Mouse (Mus musculus) megakaryocyte, embryonic 14.5 days (primary cell): ENCODE data around the gene Rmnd5b. TPM values are rescaled to one million over a fixed set of nuclear protein-coding genes. Genes with fewer than 3 reads are reported as not detected.

ENCODE experiments used
- H3K27me3 ChIP-seq: replicated peaks from 2 replicates; pipeline ENCODE3; 2012; ENCODE audit warnings: inconsistent platforms
- H3K36me3 ChIP-seq: replicated peaks from 2 replicates; pipeline ENCODE3; 2012; ENCODE audit warnings: low read length, inconsistent platforms, mixed read lengths
- H3K4me1 ChIP-seq: 2 replicates; pipeline ENCODE4 v1.6.1; 2012; ENCODE audit warnings: inconsistent platforms
- H3K4me3 ChIP-seq: replicated peaks from 2 replicates; pipeline ENCODE3; 2012; ENCODE audit warnings: moderate library complexity, mild to moderate bottlenecking, inconsistent platforms
- H3K9me3 ChIP-seq: 2 replicates; pipeline ENCODE4 v1.6.1; 2012; ENCODE audit warnings: inconsistent platforms
- FLI1 ChIP-seq: IDR thresholded peaks from 2 replicates; pipeline ENCODE4 v1.6.1; 2012; ENCODE audit warnings: low read length, inconsistent platforms, mixed read lengths
- GATA1 ChIP-seq: IDR thresholded peaks from 3 replicates; pipeline ENCODE4 v1.6.1; 2012; ENCODE audit warnings: mixed read lengths, low read length, inconsistent platforms, borderline replicate concordance
- polyA plus RNA-seq: library from polyadenylated mRNA; stranded (reverse); fragments of >175 nt; gene quantifications from 2 replicates; pipeline ENCODE4 v1.2.3, GENCODE M21; 2012; ENCODE audit warnings: low replicate concordance; ENCODE audit not compliant: insufficient read depth

Gene Rmnd5b
- polyA plus RNA-seq, 1 experiment, result 15.1 TPM

GRCm38 (mm10) chr11:51649889-51650199 is 14.1 kb upstream of the Rmnd5b start:
- TF ChIP-seq GATA1 (no peak), FLI1 (no peak)
- peaks cover 74% of the 10 kb centered on the region for H3K27me3 ChIP-seq

GRCm38 (mm10) chr11:51649111-51649888 is 13.6 kb upstream of the Rmnd5b start:
- peak overlapping the region; percentile 94 for H3K4me3 ChIP-seq
- peaks cover 3% of the 10 kb centered on the region for H3K36me3 ChIP-seq
- peaks cover 70% of the 10 kb centered on the region for H3K27me3 ChIP-seq

More at GRCm38 (mm10) chr11:51649889-51650199, 14.1 kb upstream of the Rmnd5b start:
- peak overlapping the region; percentile 94 for H3K4me3 ChIP-seq
- peaks cover 3% of the 10 kb centered on the region for H3K36me3 ChIP-seq
- H3K4me1 ChIP-seq, result peaks cover 55% of the 10 kb centered on the region
- peaks cover 7% of the 10 kb centered on the region for H3K9me3 ChIP-seq

GRCm38 (mm10) chr11:51648566-51648965 is 12.9 kb upstream of the Rmnd5b start:
- Histone ChIP-seq H3K4me3 (no peak overlapping the region), H3K27me3 (peaks cover 71% of the 10 kb centered on the region), H3K4me1 (peaks cover 54% of the 10 kb centered on the region), H3K9me3 (peaks cover 7% of the 10 kb centered on the region), H3K36me3 (peaks cover 10% of the 10 kb centered on the region)
- no peak for TF ChIP-seq GATA1
- no peak for TF ChIP-seq FLI1

More at GRCm38 (mm10) chr11:51649111-51649888, 13.6 kb upstream of the Rmnd5b start:
- peaks cover 7% of the 10 kb centered on the region for H3K9me3 ChIP-seq
- peaks cover 52% of the 10 kb centered on the region for H3K4me1 ChIP-seq
- TF ChIP-seq GATA1 (no peak), FLI1 (no peak)

- H3K27me3 ChIP-seq, result peaks cover 65% of the 10 kb centered on the region
Observed at GRCm38 (mm10) chr11:51646751-51647667, 11.3 kb upstream of the Rmnd5b start.

GRCm38 (mm10) chr11:51646245-51646644 is 10.5 kb upstream of the Rmnd5b start:
- no peak for TF ChIP-seq GATA1
- TF ChIP-seq FLI1, result no peak
- Histone ChIP-seq H3K27me3 (peaks cover 62% of the 10 kb centered on the region), H3K4me1 (peaks cover 56% of the 10 kb centered on the region)

More at GRCm38 (mm10) chr11:51646751-51647667, 11.3 kb upstream of the Rmnd5b start:
- Histone ChIP-seq H3K4me1 (peaks cover 56% of the 10 kb centered on the region), H3K4me3 (peak overlapping the region; percentile 44), H3K9me3 (no peaks in the 10 kb centered on the region), H3K36me3 (peaks cover 11% of the 10 kb centered on the region)
- TF ChIP-seq FLI1 (no peak), GATA1 (no peak)

GRCm38 (mm10) chr11:51645293-51645692 is 9.6 kb upstream of the Rmnd5b start:
- Histone ChIP-seq H3K27me3 (peaks cover 52% of the 10 kb centered on the region), H3K4me3 (no peak overlapping the region), H3K9me3 (no peaks in the 10 kb centered on the region), H3K4me1 (peaks cover 46% of the 10 kb centered on the region), H3K36me3 (peaks cover 11% of the 10 kb centered on the region)
- TF ChIP-seq FLI1 (no peak), GATA1 (no peak)

More at GRCm38 (mm10) chr11:51646245-51646644, 10.5 kb upstream of the Rmnd5b start:
- Histone ChIP-seq H3K4me3 (no peak overlapping the region), H3K36me3 (peaks cover 11% of the 10 kb centered on the region), H3K9me3 (no peaks in the 10 kb centered on the region)

- peaks cover 41% of the 10 kb centered on the region for H3K27me3 ChIP-seq
- no peaks in the 10 kb centered on the region for H3K9me3 ChIP-seq
- peaks cover 39% of the 10 kb centered on the region for H3K4me1 ChIP-seq
- no peak overlapping the region for H3K4me3 ChIP-seq
- TF ChIP-seq GATA1 (no peak), FLI1 (no peak)
- H3K36me3 ChIP-seq, result peaks cover 11% of the 10 kb centered on the region
Observed at GRCm38 (mm10) chr11:51644217-51644616, 8.5 kb upstream of the Rmnd5b start.

GRCm38 (mm10) chr11:51643761-51644160 is 8.1 kb upstream of the Rmnd5b start:
- Histone ChIP-seq H3K36me3 (peaks cover 11% of the 10 kb centered on the region), H3K4me1 (peaks cover 34% of the 10 kb centered on the region), H3K4me3 (no peak overlapping the region), H3K9me3 (no peaks in the 10 kb centered on the region), H3K27me3 (peaks cover 37% of the 10 kb centered on the region)
- TF ChIP-seq FLI1, result no peak
- TF ChIP-seq GATA1, result no peak

GRCm38 (mm10) chr11:51643202-51643601 is 7.5 kb upstream of the Rmnd5b start:
- H3K4me3 ChIP-seq, result no peak overlapping the region
- H3K9me3 ChIP-seq, result no peaks in the 10 kb centered on the region
- H3K36me3 ChIP-seq, result peaks cover 11% of the 10 kb centered on the region
- H3K4me1 ChIP-seq, result peaks cover 33% of the 10 kb centered on the region
- no peak for TF ChIP-seq GATA1
- TF ChIP-seq FLI1, result no peak
- H3K27me3 ChIP-seq, result peaks cover 31% of the 10 kb centered on the region
